Mouse (Mus musculus) lung, postnatal 14 days (tissue): ENCODE results near the gene Aqp1.

Experiments
- DNase-seq: peaks from one replicate; pipeline ENCODE4 v3.0.0; 2021

Gene Aqp1

DNA sequence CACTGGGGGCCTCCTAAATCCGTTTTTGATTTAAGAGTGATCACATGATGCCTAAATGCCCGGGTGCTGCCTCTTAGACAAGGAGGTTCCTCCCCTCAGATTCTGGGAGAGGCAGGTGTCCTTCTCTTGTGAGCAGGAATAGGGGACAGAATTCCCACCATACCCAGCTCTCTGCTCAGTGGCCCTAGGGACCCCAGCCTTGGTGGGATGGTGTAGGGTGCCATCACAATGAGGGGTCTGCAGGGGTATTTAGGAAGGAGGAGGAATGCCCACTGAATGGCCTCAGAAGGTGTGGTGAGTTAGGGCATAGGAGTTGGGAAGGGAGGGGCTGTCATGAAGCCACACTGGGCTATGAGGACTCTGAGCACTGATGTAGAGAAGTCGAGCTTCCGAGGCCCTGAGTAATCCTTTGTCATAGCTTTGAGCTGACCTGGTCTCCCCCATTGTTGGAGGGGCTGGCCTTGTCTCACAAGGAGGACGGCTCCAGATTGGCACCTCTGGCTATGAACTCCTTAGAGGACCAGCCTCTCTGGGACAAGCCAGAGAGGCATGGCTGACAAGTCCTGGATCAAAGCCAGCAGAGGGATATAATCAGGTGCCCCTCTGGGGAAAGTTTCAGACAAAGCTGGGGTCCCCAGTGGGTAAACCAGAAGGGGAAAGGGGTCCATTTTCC is 4.0 kb upstream of the Aqp1 start:
- no peak for DNase-seq

- no peak for DNase-seq
Observed at GRCm38 (mm10) chr6:55332773-55333109, 3.5 kb upstream of the Aqp1 start.

DNA sequence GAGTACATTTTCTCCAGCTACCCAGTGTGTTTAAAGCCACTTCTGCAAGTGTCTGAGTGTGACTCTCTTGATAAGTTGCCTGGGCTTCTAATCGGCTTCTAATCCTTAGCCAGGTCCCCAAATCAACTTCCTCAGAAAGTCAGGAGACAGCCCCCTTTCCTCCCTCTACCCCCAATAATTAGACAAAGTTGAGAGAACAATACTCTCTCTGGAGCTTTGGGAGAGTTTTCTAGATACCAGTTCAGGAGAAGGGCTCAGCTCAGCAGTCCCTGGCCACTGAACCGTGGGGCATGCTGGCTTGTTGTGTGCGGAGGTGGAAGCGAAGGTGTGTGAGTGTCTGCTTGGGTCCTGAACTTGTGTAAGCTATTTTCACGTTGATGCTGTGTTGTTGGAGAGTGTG is 1.0 kb downstream of the Aqp1 start:
- DNase-seq, result no peak

GRCm38 (mm10) chr6:55338077-55338476 is 1.8 kb downstream of the Aqp1 start:
- no peak for DNase-seq

DNA sequence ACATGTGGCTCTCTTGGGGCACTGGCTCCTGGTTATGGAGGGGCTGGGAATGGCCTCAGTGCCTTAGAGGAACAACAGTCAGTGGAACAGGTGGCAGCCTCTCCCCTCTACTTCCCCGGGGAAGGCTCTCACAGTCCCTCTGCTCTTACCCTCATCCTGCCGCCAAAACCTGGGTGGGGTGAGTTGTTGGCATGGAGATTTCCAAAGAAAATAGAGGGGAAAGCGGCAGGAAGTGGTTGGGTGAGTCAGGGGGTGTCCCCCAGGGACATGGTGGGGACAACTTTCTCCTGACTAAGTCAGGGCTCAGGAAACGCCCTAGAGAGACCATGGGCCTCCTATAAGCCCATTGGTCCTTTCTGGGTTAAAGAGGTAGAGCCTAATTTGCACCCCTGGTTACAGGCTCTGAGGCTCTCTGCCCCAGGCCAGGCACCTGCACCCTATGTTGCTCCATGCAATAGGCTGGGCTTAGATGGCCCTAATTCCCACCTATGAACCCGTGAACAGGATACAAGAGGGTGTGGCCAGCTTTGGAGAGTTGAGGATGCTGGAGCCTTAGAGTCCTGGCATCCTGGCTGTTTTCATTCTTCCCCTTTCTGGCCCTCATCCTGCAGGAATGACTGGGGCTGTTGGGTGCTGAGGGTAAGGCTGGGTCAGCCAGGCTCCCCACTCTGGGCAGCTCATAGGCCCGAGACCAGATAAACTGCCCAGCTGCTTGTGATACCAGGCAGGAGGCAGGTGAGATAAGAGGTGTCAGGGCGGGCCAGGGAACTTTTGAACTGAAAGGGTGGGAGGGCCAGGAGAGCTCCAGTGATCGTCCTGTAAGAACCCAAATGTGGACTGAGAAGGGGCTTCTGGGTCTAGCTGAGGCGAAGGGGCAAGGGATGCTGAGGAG is 2.9 kb downstream of the Aqp1 start:
- no peak for DNase-seq

GRCm38 (mm10) chr6:55341688-55342087 is 5.5 kb downstream of the Aqp1 start:
- DNase-seq, result no peak

DNA sequence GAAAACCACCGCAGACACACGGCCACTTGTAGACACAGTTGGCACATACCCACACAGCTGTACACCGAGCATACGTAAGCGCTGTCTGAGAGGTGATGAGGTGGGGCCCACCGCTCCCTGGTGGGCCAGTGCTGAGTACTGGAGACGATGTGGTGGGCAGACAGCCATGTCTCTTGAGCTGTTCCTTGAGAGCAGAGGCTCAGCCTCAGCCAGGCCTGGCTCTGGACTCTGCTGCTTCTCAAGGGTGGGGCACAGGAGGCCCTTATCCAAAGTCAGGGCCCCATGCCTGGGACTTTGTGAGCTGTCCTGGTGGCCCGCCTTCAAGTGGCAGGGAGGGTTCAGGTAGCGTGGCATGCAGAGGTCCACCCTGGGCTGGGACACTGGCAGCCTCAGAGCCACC is 6.1 kb downstream of the Aqp1 start:
- no peak for DNase-seq

- DNase-seq, result no peak
Observed at GRCm38 (mm10) chr6:55343446-55343845, 7.2 kb downstream of the Aqp1 start.

DNA sequence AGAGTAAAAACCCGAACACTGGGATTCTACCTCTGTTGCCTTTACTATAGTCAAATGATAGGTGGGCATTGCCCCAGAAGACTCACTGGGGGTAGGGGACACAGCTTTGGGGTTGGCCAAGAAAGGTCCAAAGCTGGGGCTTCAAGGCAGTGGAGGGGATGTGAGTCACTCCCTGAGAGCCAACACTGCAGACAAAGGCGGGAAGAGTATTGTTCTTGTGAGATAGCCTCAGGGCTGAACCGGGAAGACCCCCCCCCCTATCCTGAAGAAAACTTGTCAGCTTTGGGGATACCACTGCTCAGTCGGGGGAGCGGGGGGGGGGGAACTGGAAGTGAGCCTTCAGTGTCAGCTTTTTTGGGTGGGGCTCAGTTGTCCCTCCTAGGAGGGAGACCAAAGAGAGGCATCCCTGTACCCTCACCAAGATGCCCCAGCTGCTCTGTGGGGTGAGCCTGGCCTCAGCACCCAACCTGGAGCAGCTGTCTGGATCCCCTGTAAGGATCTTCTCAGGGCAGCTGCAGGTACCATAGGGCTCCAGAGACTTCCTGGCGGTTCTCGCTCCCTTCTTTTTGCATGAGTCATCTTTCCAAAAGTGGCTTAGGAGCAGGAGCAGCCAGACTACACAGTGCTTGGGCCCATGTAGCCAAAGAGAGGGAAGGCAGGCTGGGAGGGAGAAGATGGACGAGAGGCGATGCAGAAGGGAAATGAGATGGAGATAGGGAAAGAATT is 8.2 kb downstream of the Aqp1 start:
- DNase-seq, result no peak

- DNase-seq, result no peak
Observed at GRCm38 (mm10) chr6:55345264-55345663, 9.0 kb downstream of the Aqp1 start.

GRCm38 (mm10) chr6:55346491-55346890 is 10.3 kb downstream of the Aqp1 start:
- no peak for DNase-seq

GRCm38 (mm10) chr6:55347711-55348571 is 11.7 kb downstream of the Aqp1 start:
- no peak for DNase-seq

- no peak for DNase-seq
Observed at GRCm38 (mm10) chr6:55349231-55349630, 13.0 kb downstream of the Aqp1 start.

- DNase-seq, result no peak
Observed at GRCm38 (mm10) chr6:55350383-55350952, 14.2 kb downstream of the Aqp1 start.

- no peak for DNase-seq
Observed at GRCm38 (mm10) chr6:55351712-55352111, 15.5 kb downstream of the Aqp1 start.

DNA sequence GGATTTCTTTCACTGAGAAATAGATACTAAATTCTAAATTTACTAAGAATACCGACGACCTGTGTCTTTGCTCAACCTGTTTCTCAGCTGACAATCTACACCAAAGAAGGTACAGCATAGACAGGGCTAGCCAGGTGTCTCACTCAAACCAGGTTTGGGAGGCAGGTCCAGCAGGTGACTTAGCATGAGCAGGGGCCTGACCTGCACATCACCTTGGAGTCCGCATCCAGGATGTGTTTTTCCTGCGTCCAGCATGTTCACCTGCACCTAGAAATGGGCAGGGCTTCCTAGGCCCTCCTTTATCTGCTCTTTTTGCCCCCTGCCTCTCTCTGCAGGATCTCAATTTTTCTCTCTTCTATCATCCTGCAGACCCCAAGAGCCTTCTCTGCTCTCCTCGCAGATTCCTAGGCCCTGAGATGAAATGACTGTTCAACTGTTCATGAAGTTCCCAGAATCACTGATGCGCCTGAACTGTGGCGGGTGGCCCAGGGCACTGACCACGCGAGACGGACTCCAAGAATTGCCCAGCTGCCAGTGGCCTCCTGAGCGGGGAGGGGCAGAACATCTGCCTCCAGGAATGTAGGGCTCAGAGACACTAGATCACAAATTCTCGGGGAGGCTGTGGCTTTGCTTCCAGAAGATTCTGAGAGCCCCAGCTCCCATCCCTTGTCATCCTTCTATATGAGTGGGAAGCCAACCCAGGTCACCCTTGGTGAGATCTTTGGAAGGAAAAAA is 17.6 kb downstream of the Aqp1 start:
- no peak for DNase-seq

DNA sequence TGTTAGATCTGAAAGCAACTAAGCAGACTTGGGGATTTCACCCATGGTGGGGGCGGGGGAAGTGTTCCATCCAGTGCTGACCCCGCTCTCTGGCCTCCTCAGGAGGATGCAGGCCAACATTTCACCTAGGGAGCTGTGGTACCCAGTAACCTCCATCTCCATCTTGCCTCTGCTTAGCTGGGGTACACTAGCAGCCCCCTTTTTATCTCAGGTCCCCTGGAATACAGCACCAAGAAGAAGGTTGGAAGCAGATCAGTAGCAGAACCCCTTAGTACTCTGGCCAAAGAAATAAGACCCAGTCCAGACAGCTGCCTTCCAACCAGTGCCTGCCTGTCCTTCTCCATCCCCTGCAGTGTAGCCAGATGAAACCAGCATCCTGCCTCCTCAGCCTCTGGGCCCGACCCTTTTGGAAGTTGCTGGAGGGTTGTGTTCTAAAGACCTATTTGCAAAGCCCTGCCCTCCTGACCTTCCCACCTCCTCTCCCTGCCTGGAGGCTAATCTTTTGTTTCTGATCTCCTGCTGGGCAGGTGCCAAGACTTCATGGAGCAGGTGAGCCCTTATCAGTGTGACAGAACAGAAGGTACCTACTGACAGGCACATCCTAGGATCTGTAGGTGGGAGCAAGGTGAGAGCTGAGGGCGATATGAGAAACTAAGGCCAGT is 18.4 kb downstream of the Aqp1 start:
- DNase-seq, result no peak

GRCm38 (mm10) chr6:55355575-55355974 is 19.3 kb downstream of the Aqp1 start:
- no peak for DNase-seq

DNA sequence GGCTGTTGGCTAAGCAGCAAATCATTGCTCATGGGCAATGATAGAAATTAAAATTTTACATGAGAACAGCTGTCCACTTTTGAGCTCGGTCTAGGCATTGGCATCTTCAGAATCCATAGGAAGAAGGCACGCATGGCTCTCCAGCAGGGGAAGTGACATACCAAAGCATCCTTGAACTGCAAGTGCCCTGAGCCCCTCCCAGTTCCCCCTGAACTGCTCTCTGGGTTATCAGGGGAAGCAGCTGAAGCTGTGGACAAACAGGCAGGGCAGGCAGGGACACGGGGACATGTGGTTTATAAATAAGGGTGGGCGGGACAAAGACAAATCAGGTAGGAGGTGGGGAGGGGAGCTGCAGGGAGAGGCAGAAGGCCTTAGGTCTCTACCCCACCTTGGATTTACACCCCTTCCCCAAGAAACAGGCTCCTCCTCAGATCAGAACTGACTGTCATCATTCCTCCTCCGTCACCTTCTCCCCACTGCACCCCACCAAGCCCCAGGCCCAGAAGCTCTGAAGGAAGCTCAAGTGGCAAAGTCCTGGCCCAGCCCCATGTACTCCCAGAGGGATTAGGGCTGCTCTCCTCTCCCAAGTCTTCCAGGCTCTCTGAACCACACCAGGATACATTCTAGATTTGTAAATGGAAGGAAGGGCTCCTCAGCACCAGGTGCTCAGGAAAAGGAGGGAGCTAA is 19.9 kb downstream of the Aqp1 start:
- no peak for DNase-seq

DNA sequence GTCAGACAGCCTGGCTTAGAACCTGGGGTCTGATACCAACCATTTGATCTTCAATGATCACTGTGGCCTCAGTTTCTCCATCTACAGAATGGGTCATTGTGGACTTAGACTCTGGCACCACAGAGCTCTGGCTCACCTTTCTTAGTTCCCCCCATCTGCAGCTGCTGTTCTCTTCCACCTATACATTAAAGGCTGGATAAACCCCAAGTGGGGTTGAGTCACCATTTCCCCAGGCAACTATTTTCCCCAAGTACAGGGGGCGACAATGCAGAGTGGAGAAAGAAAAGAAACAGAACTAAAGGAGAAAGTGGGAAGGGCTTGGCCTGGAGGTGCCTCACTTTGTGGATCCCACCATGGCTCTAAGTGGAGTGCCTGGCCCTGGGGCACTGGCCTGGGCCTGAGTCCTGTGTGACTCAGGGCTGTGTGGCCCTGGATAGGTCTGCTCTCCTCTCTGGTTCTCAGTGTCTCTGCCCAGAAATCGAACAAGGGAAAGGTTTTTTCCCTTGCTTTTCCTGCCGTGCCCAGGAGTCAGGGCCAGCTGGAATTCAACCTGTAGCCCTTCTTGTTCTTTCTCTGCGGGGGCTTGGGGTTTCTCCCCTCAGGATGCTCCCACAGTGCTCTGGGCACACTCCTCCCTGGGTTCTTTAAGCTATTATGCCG is 20.9 kb downstream of the Aqp1 start:
- DNase-seq, result no peak
